Mouse (Mus musculus) layer of hippocampus, adult 2 months (tissue): ENCODE data around the gene Sv2a. TPM values are rescaled to one million over a fixed set of nuclear protein-coding genes. Genes with fewer than 3 reads are reported as not detected.

ENCODE experiments used
- DNase-seq, 2 experiments: peaks; one replicate each; pipeline ENCODE4 v3.0.0; 2022; ENCODE audit warnings: low spot score in 2 of 2
- H3K27ac ChIP-seq: fragments of 200-600 bp; 2 replicates; pipeline ENCODE4 v1.8.1; 2022
- H3K4me3 ChIP-seq: fragments of 200-600 bp; 2 replicates; pipeline ENCODE4 v1.8.1; 2022; ENCODE audit warnings: mild to moderate bottlenecking
- CTCF ChIP-seq: fragments of 200-600 bp; conservative IDR thresholded peaks from 2 replicates; pipeline ENCODE4 v1.8.1; 2022; ENCODE audit warnings: antibody characterized with exemption, mild to moderate bottlenecking, moderate library complexity
- long read RNA-seq, 2 experiments: library from polyadenylated mRNA; stranded (forward); transcript quantifications; one replicate each; pipeline ENCODE4 v2.0.0; 2021; ENCODE audit warnings: borderline mapping rate in 2 of 2
- total RNA-seq, 2 experiments: library from RNA; stranded (reverse); gene quantifications; 2 replicates each; pipeline ENCODE4 v1.2.3; 2021

Gene Sv2a
- 100 to 1,000 TPM; 352 to 370 TPM for total RNA-seq
- long read RNA-seq, experiment 1, full-length matches to known transcripts: 192 of 276 reads
- long read RNA-seq, experiment 1, partial matches to known transcripts: 78 of 276 reads
- long read RNA-seq, experiment 1, other reads (novel, unspliced or antisense): 6 of 276 reads
- long read RNA-seq, experiment 2, full-length matches to known transcripts: 258 of 353 reads
- long read RNA-seq, experiment 2, partial matches to known transcripts: 60 of 353 reads
- long read RNA-seq, experiment 2, other reads (novel, unspliced or antisense): 35 of 353 reads

DNA sequence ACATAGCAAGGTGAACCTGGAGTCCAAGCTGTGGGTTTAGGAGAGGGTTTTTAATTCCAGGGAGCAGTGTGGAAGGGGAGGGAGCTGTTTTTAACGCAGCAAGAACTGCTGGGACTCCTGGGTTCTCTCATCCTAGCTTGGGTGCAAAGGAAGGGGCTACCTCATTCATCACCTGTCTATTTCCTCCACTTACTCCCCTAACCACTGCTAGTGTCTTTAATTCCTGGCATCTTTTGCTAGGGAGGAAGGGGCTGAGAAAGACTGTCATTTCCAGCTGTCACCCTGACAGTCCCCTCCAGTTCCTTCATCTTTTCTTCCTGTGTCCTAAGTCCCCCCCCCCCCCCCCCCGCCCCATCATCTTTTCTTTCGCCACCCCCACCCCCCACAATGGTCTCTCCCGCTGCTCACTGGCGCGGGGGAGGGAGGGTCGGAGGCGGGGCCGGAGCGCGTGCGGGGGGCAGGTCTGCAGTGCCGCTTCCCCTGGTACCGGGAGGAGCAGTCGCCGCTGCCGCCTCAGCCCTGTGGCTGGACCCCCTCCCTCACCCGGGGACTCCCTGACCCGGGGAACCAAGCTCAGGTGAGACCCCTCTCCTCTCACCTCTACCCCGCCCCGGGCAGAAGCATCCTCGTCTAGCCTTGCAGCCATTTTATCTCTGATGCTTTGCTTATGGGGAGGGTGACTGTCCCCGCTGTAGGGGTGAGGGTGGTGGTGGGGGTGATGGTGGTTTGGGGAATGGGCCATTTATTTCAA, at the start of gene Sv2a:
Gene Sv2a (plus strand): TSS at position 425 of the 751 bp plus-strand sequence.
- DNase-seq: peak; percentile 69 to 80
- H3K4me3 ChIP-seq: peak within 1 kb of the TSS; percentile 82
- H3K27ac ChIP-seq: peak within 1 kb of the TSS; percentile 97
- no peak for TF ChIP-seq CTCF

GRCm38 (mm10) chr3:96132478-96132877, 48.5 kb upstream of the Sv2a start:
- no peak for TF ChIP-seq CTCF
- no peak overlapping the region for H3K4me3 ChIP-seq
- no peak for DNase-seq
- H3K27ac ChIP-seq: no peak overlapping the region

DNA sequence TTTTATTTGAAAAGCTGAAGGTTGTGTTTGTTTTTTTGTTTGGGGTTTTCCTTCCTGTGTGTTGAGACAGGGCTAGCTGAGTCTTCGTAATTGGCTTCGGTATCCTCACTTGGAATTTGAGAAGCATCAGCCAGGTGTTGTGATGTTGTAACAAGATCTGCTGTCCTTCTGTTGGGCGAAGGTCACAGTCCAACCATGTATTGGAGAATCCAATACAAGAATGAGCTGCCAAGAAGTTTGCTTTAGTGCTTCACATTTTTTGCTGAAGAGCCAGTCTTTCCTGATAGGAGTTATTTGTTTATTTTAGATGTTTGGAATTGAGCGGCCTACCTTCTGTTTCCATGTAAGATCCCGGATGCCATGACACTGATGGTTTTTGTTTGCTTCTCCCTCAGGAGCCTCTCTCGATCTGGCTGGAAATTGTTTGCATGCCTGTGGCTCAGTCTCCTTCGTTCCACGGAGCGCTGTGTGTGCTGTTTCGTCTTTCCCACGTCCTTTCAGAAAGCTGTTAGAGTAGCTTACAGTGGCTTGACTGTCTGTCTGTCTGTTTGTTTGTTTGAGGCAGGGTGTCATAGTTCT, 47.5 kb upstream of the Sv2a start:
- Histone ChIP-seq H3K27ac (no peak overlapping the region), H3K4me3 (no peak overlapping the region)
- TF ChIP-seq CTCF: no peak
- DNase-seq: no peak

- no peak for DNase-seq
- no peak overlapping the region for H3K4me3 ChIP-seq
- H3K27ac ChIP-seq: no peak overlapping the region
- no peak for TF ChIP-seq CTCF
These were observed 45.9 kb upstream of the Sv2a start for GRCm38 (mm10) chr3:96135011-96135410.

GRCm38 (mm10) chr3:96147950-96148349, 33.0 kb upstream of the Sv2a start:
- peak; percentile 92 for TF ChIP-seq CTCF
- H3K27ac ChIP-seq: peak overlapping the region; percentile 83
- peak; percentile 54 to 72 for DNase-seq
- no peak overlapping the region for H3K4me3 ChIP-seq

DNA sequence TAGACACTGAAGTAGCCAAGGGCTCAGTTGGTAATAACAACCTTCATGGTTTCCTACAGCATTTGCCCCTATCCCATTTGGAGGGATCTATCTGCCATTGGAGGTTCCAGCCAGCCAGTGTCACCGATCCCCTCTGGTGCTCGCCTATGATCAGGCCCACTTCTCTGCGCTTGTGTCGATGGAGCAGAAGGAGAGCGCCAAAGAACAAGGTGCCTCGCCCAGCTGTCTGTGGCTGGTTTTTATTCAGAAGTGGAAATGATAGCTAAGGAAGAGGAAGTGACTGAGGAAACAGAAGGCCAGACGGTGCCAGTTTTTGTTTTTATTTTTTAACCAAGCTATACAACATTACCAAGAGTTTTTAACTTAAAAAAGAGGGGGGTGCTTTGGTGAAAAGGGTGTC, 29.1 kb upstream of the Sv2a start:
- no peak for DNase-seq
- H3K27ac ChIP-seq: no peak overlapping the region
- no peak for TF ChIP-seq CTCF
- H3K4me3 ChIP-seq: no peak overlapping the region

DNA sequence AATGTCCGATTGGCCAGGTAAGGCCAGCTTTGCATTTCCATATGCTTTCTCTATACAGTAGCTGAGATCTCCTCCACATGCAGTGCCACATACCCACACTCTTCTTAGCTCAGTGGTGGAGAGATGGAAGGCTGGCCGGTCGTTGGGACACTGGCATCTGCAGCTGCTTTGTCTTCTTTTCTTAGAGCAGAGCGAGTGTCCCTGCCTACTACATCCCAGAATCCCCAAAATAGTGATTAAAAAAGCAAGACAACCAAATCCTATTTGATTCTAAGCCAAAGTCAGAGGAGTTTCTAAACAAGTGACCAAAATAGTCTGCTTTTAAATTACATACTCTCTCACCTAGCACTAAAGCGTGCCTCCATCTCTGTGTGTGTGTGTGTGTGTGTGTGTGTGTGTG, 28.3 kb upstream of the Sv2a start:
- DNase-seq: no peak
- H3K4me3 ChIP-seq: no peak overlapping the region
- H3K27ac ChIP-seq: no peak overlapping the region
- no peak for TF ChIP-seq CTCF

GRCm38 (mm10) chr3:96155501-96155900, 25.4 kb upstream of the Sv2a start:
- Histone ChIP-seq H3K27ac (no peak overlapping the region), H3K4me3 (no peak overlapping the region)
- TF ChIP-seq CTCF: no peak
- DNase-seq: no peak

DNA sequence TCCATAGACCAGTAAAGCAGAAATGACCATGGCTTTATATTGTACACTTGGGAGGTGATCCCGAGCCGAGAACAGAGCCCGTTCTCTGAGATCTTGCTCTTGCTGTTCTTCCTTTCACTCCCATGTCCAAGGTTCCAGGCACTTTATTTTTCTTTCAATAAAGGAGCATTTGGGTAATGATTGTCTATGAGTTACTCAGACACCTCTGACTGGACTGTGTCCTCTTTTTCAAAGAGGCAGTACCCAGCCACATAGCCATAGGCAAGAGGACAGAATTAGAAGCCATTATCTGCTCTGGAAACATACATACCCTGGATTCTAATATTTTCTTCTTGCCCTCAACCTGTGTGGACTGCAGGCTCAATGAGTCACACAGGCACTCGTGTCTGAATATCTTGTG, 21.1 kb upstream of the Sv2a start:
- Histone ChIP-seq H3K4me3 (no peak overlapping the region), H3K27ac (peak overlapping the region; percentile 68)
- no peak for TF ChIP-seq CTCF
- DNase-seq: no peak

- Histone ChIP-seq H3K4me3 (peak overlapping the region; percentile 58), H3K27ac (peak overlapping the region; percentile 68)
- TF ChIP-seq CTCF: no peak
- no peak for DNase-seq
These were observed 20.6 kb upstream of the Sv2a start for GRCm38 (mm10) chr3:96160222-96160802.

GRCm38 (mm10) chr3:96160803-96161516, 20.0 kb upstream of the Sv2a start:
- peak overlapping the region; percentile 58 for H3K4me3 ChIP-seq
- no peak for TF ChIP-seq CTCF
- H3K27ac ChIP-seq: peak overlapping the region; percentile 68
- DNase-seq: no peak
